Mouse (Mus musculus): ENCODE measurements around the gene Btd.

Gene Btd

DNA sequence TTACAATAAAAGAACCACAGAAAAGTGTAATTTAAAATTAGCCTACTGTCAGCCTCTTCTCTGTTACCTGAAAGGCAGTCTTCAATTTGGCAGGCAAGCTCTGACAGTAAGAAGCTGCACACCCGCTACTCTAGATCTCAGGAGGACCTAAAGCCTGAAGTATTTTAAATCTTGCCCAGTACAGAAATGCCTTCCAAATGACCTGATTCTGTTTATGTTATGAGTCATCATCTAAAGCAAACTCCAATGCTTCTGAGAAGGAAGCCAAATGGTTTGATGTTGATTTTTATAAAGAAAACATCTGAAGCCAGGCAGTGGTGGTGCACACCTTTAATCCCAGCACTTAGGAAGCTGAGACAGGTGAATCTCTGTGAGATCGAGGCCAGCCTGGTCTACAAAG, 59.5 kb downstream of the Btd start:
- no peak for DNase-seq (ENCODE audit: low spot score in 2 of 2)

DNA sequence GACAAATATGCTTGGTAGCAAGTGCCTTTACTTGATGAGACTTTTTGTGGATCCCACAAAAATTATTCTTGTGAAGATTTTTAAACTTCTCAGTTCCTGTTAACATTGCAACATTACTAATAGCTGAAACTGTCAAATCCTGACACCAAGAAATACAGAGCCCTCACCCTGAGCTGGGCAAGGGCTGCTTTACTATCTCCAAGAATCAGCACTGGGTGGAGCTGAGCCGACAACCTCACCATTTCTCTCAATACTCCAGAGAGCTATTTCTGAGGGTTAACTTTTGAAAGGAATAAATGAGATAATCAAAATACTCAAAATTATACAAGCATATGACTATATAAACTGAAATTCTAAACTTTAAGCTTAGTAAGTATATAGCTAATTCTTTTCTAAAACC, 68.5 kb downstream of the Btd start:
- DNase-seq (ENCODE audit: low spot score in 2 of 2) = no peak

DNA sequence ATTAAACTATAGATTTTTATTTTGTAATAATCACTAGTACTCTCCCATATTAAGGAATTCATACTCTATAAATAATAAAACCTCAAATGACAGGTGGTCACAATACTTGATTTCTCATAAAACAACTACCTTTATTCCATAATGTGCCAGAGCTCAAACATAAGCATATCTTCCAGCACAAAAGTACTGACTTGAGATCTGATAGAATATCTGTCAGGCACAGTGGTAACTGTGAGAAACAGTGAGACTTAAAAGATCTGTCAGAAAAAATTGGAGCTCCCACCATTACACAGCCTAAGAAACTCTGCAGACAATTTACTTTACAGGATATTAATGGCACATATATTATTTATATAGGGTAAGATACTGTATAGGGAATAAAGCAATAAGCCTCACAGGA, 74.8 kb downstream of the Btd start:
- DNase-seq (ENCODE audit: low spot score in 2 of 2) = no peak

DNA sequence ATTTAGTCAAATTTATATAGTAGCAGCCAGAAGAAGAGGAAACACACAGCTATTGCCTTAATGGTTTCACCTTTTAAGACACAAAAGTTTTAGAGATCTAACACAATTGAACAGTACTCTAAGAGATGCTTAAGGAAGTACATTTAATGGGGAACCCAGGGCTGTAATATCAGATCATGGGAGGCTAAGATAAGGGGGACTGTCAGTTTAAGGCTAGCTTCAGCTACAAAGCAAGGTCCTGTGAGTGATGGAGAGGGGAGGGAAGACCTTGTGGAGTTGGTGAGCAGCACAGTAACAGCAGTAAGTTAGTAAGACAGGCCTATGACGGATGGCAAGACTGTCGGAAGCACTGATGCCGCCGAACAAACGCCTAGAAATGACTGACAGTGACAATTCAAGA, 76.5 kb downstream of the Btd start:
- DNase-seq (ENCODE audit: low spot score in 2 of 2) = no peak

All from urinary bladder, adult 18-20 months (tissue).